Comparison of ENCODE assay signal across 14 mouse cellular contexts in the genomic region with DNA sequence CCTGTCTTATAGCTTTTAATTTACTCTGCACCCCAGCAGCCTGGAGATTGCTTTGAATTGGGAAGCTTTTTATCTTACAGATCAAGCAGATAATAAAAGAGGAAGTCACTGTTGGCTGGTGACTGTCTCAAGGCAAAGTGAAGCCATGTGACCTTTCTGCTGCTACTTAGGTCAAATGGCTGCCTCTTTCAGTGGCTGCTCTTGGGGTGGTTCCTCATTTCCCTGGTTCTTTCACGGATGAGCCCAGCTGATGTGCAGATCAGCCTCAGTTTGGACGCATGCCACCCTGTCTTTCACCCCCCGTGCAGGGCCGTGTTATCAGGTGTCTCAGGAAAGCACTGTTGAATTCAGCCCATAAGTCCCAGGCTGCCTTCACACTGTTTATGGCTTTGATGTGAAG. TPM values are rescaled to one million over a fixed set of nuclear protein-coding genes. Genes with fewer than 3 reads are reported as not detected.
DNase-seq lines count a peak whose midpoint lies in the region; ATAC-seq and TF ChIP-seq lines count a peak whose summit lies in the region.
"Had no signal": no experiment of that assay in that cellular context is flagged by ENCODE, and none has a peak within 500 bp of the region (broad histone marks: within the 10 kb centered on the region; RNA-seq: fewer than 3 reads in every experiment).

No protein-coding gene starts in this region.

- peak; percentile 83 to 98 for TF ChIP-seq EP300 in MEL (IDR thresholded peaks at IDR 0.05; ENCODE audit: low read depth in 1 of 2, low read length in 2 of 2)

- no peak for TF ChIP-seq RAD21 in MEL (IDR thresholded peaks at IDR 0.05; ENCODE audit: low read depth, low read length)

- TF ChIP-seq POLR2A in MEL (IDR thresholded peaks at IDR 0.05; ENCODE audit: control insufficient read depth in 1 of 2, insufficient read depth in 1 of 2, low read depth in 1 of 2, low read length in 2 of 2, poor library complexity in 1 of 2): no peak

- no peaks in the 10 kb centered on the region for H3K9me3 ChIP-seq in MEL (replicated peaks; ENCODE audit: insufficient read depth, low read length)
- no peaks in the 10 kb centered on the region for H3K9me3 ChIP-seq in liver, embryonic 15.5 days (replicated peaks)
- H3K9me3 ChIP-seq in hindbrain, embryonic 10.5 days: no peaks in the 10 kb centered on the region
- H3K9me3 ChIP-seq in hindbrain, embryonic 11.5 days (ENCODE audit: control insufficient read depth, low read length): no peaks in the 10 kb centered on the region
- H3K9me3 ChIP-seq: forebrain, embryonic 10.5 days; lung, embryonic 15.5 days; neural tube, embryonic 15.5 days had no signal

- 11% methylated on average over 4 of the region's 4 CpGs for WGBS in liver, embryonic 15.5 days (ENCODE audit: insufficient replicate concordance)
- 78% methylated on average over 4 of the region's 4 CpGs for WGBS in hindbrain, embryonic 10.5 days
- WGBS in hindbrain, embryonic 11.5 days: 93% methylated on average over 4 of the region's 4 CpGs

- H3K4me3 ChIP-seq in MEL (ENCODE audit: control insufficient read depth in 1 of 2, insufficient read depth in 1 of 2, low read depth in 2 of 2, low read length in 2 of 2): no peak overlapping the region
- no peak overlapping the region for H3K4me3 ChIP-seq in liver, embryonic 15.5 days (replicated peaks)
- no peak overlapping the region for H3K4me3 ChIP-seq in hindbrain, embryonic 10.5 days
- no peak overlapping the region for H3K4me3 ChIP-seq in hindbrain, embryonic 11.5 days (ENCODE audit: low read depth, low read length)
- H3K4me3 ChIP-seq: forebrain, embryonic 10.5 days; heart, adult 2 months; left cerebral cortex, adult 2 months; lung, embryonic 15.5 days; neural tube, embryonic 15.5 days had no signal

- DNase-seq in adrenal gland, postnatal 10 days: peak; percentile 18
- DNase-seq in adrenal gland, postnatal 4 days (ENCODE audit: low spot score in 2 of 2): no peak
- DNase-seq in MEL (ENCODE audit: low read depth, low spot score): peak; percentile 97
- DNase-seq in spleen, postnatal 36 days (ENCODE audit: low spot score in 2 of 2): peak; percentile 72 to 73
- DNase-seq in hindbrain, embryonic 10.5 days (ENCODE audit: low spot score): no peak
- DNase-seq in hindbrain, embryonic 11.5 days (ENCODE audit: low spot score): no peak
- no peak for DNase-seq in left cerebral cortex, postnatal 25 days (ENCODE audit: low spot score in 2 of 2)
- DNase-seq: kidney, adult 18-20 months had no signal

- intact Hi-C loops in left cerebral cortex, postnatal 25 days (cut with DNase I): no loop called here

- H3K9ac ChIP-seq in MEL (ENCODE audit: control insufficient read depth, low read depth, low read length, poor library complexity, severe bottlenecking): no peak overlapping the region
- H3K9ac ChIP-seq in liver, embryonic 15.5 days: no peak overlapping the region
- no peak overlapping the region for H3K9ac ChIP-seq in hindbrain, embryonic 11.5 days (ENCODE audit: low read depth, low read length)
- H3K9ac ChIP-seq: lung, embryonic 15.5 days; neural tube, embryonic 15.5 days had no signal

- H3K4me2 ChIP-seq in liver, embryonic 15.5 days: no peak overlapping the region
- no peak overlapping the region for H3K4me2 ChIP-seq in hindbrain, embryonic 11.5 days (replicated peaks; ENCODE audit: low read depth, low read length)
- H3K4me2 ChIP-seq: lung, embryonic 15.5 days; neural tube, embryonic 15.5 days had no signal

- peaks cover 9 to 17% of the 10 kb centered on the region in 2 experiments for H3K4me1 ChIP-seq in MEL (ENCODE audit: control insufficient read depth in 1 of 2, insufficient read depth in 2 of 2, low read length in 2 of 2)
- H3K4me1 ChIP-seq in liver, embryonic 15.5 days (replicated peaks): no peaks in the 10 kb centered on the region; the same call in 1 of the 2 replicates
- H3K4me1 ChIP-seq in hindbrain, embryonic 10.5 days (replicated peaks): peaks cover 7% of the 10 kb centered on the region; the same call in 1 of the 2 replicates
- no peaks in the 10 kb centered on the region for H3K4me1 ChIP-seq in hindbrain, embryonic 11.5 days (replicated peaks; ENCODE audit: control insufficient read depth, insufficient read depth, low read length)
- H3K4me1 ChIP-seq: lung, embryonic 15.5 days; neural tube, embryonic 15.5 days had no signal

- no peaks in the 10 kb centered on the region for H3K79me2 ChIP-seq in MEL (ENCODE audit: control insufficient read depth, insufficient read depth, low read length, poor library complexity)

- peak; percentile 18; the same call in 1 of the 2 replicates for ATAC-seq in liver, embryonic 15.5 days (ENCODE audit: insufficient read depth)
- no peak for ATAC-seq in hindbrain, embryonic 11.5 days (ENCODE audit: low FRiP score)

- peaks cover 0 to 16% of the 10 kb centered on the region in 2 experiments; a peak in 2 of 4 replicates for H3K36me3 ChIP-seq in MEL (ENCODE audit: control insufficient read depth in 1 of 2, insufficient read depth in 2 of 2, low read length in 2 of 2)
- H3K36me3 ChIP-seq in liver, embryonic 15.5 days (replicated peaks): 0 out of 2 replicates have a peak, but pooled peaks cover 5% of the 10 kb centered on the region
- peaks cover 55% of the 10 kb centered on the region for H3K36me3 ChIP-seq in hindbrain, embryonic 10.5 days
- H3K36me3 ChIP-seq in hindbrain, embryonic 11.5 days (ENCODE audit: control insufficient read depth, insufficient read depth, low read length): no peaks in the 10 kb centered on the region
- H3K36me3 ChIP-seq: lung, embryonic 15.5 days had no signal

- H3K27me3 ChIP-seq in MEL (ENCODE audit: control insufficient read depth in 1 of 2, insufficient read depth in 2 of 2, low read length in 2 of 2): no peaks in the 10 kb centered on the region
- H3K27me3 ChIP-seq in liver, embryonic 15.5 days: no peaks in the 10 kb centered on the region
- H3K27me3 ChIP-seq in hindbrain, embryonic 10.5 days (ENCODE audit: insufficient read depth, poor library complexity, severe bottlenecking): peaks cover 13% of the 10 kb centered on the region; the same call in 1 of the 2 replicates
- H3K27me3 ChIP-seq in hindbrain, embryonic 11.5 days (ENCODE audit: control insufficient read depth, insufficient read depth, low read length): no peaks in the 10 kb centered on the region
- H3K27me3 ChIP-seq: lung, embryonic 15.5 days; neural tube, embryonic 15.5 days had no signal

- TF ChIP-seq CTCF in MEL (IDR thresholded peaks at IDR 0.05 in 2 of 3, conservative IDR thresholded peaks at IDR 0.05 in 1 of 3; ENCODE audit: control insufficient read depth in 1 of 3, insufficient read depth in 1 of 3, low read depth in 2 of 3, low read length in 3 of 3, poor library complexity in 1 of 3, severe bottlenecking in 1 of 3): no peak

- peak overlapping the region; percentile 57 for H3K27ac ChIP-seq in MEL (ENCODE audit: control insufficient read depth, low read depth, low read length)
- no peak overlapping the region for H3K27ac ChIP-seq in liver, embryonic 15.5 days (replicated peaks)
- no peak overlapping the region for H3K27ac ChIP-seq in hindbrain, embryonic 10.5 days
- no peak overlapping the region for H3K27ac ChIP-seq in hindbrain, embryonic 11.5 days (ENCODE audit: low read depth, low read length)
- H3K27ac ChIP-seq: forebrain, embryonic 10.5 days; heart, adult 2 months; left cerebral cortex, adult 2 months; lung, embryonic 15.5 days; neural tube, embryonic 15.5 days had no signal

TF ChIP-seq in MEL, 35 proteins besides CTCF, POLR2A, EP300 and RAD21 (continues in another document):
- no peak for TF ChIP-seq UBTF (IDR thresholded peaks at IDR 0.05; ENCODE audit: borderline replicate concordance, insufficient read depth, low read depth, low read length)
- no peak for TF ChIP-seq GABPA (IDR thresholded peaks at IDR 0.05; ENCODE audit: low read depth, low read length)
- TF ChIP-seq HCFC1 (IDR thresholded peaks at IDR 0.05; ENCODE audit: low read depth, low read length): peak; percentile 64
- TF ChIP-seq ETS1 (IDR thresholded peaks at IDR 0.05; ENCODE audit: low read depth, low read length): peak; percentile 99
- 0 out of 2 replicates have a peak, but pooled peaks have one; percentile 30 for TF ChIP-seq POLR2AphosphoS2 (IDR thresholded peaks at IDR 0.05; ENCODE audit: low read length)
- TF ChIP-seq ELF1 (IDR thresholded peaks at IDR 0.05; ENCODE audit: low read depth, low read length): no peak
- TF ChIP-seq MYB (IDR thresholded peaks at IDR 0.05; ENCODE audit: low read depth, low read length): no peak
- no peak for TF ChIP-seq NRF1 (IDR thresholded peaks at IDR 0.05; ENCODE audit: insufficient read depth, low read depth, low read length, poor library complexity, severe bottlenecking)
- no peak for TF ChIP-seq TBP (IDR thresholded peaks at IDR 0.05; ENCODE audit: low read depth, low read length)
- peak; percentile 94 for TF ChIP-seq USF1 (IDR thresholded peaks at IDR 0.05; ENCODE audit: low read depth, low read length)
- TF ChIP-seq MYC (IDR thresholded peaks at IDR 0.05; ENCODE audit: low read depth, low read length): peak; percentile 91
- TF ChIP-seq GATA1 (IDR thresholded peaks at IDR 0.05; ENCODE audit: low read depth, low read length): peak; percentile 99
- peak; percentile 24; the same call in 1 of the 2 replicates for TF ChIP-seq SMC3 (IDR thresholded peaks at IDR 0.05; ENCODE audit: low read depth, low read length)
- peak; percentile 60; the same call in 1 of the 2 replicates for TF ChIP-seq MAFK (IDR thresholded peaks at IDR 0.05; ENCODE audit: borderline replicate concordance, low read depth, low read length)
- TF ChIP-seq CHD2 (IDR thresholded peaks at IDR 0.05; ENCODE audit: low read length): no peak; the same call in 1 of the 2 replicates
- peak; percentile 92 for TF ChIP-seq RCOR1 (IDR thresholded peaks at IDR 0.05; ENCODE audit: low read depth, low read length)
- no peak for TF ChIP-seq ZKSCAN1 (IDR thresholded peaks at IDR 0.05; ENCODE audit: low read depth, low read length)
- no peak for TF ChIP-seq NELFE (IDR thresholded peaks at IDR 0.05; ENCODE audit: low read depth, low read length)
- peak; percentile 90 for TF ChIP-seq MAX (IDR thresholded peaks at IDR 0.05; ENCODE audit: low read length)
- no peak for TF ChIP-seq E2F4 (IDR thresholded peaks at IDR 0.05; ENCODE audit: borderline replicate concordance, low read depth, low read length)

RNA-seq across cellular contexts. Expression of a gene that starts 25.4 kb away (rescaled TPM):
- total RNA-seq in adrenal gland, postnatal 10 days (2021): 10 to 100 TPM; 15.3 to 25.4 TPM
- 10 to 100 TPM; 26.3 to 30.9 TPM for total RNA-seq in adrenal gland, postnatal 4 days (2021)
- 4.9 and 5.9 TPM in 2 replicates for total RNA-seq in MEL (2012; rRNA removed)
- 1 to 10 TPM in 1 of 2 experiments, not detected in 1; 8.2 TPM for polyA plus RNA-seq in MEL (2012; ENCODE audit: insufficient read depth in 1 of 2, insufficient read length in 2 of 2, low read depth in 1 of 2, low replicate concordance in 2 of 2, missing spikeins in 1 of 2)
- 5.2 and 6.2 TPM in 2 replicates for polyA plus RNA-seq in liver, embryonic 15.5 days (2015; fragmentation: Nextera tagmentation; extraction: Ambion mirVana)
- 35.7 and 43.6 TPM in 2 replicates for polyA plus RNA-seq in hindbrain, embryonic 10.5 days (2016; fragmentation: Nextera tagmentation; extraction: Ambion mirVana)
- 59.7 and 61.1 TPM in 2 replicates for polyA plus RNA-seq in hindbrain, embryonic 11.5 days (2014; fragmentation: Nextera tagmentation; extraction: Ambion mirVana)
- total RNA-seq in left cerebral cortex, postnatal 25 days (2021): 10 to 100 TPM; 29.8 to 33.1 TPM

Comparison
In these comparisons a context has a peak if more than half of its experiments do, and no peak if none do; other contexts are left out.
1. DNase-seq: peak in adrenal gland, postnatal 10 days (single experiment), MEL (single experiment) and spleen, postnatal 36 days (2 of 2); none in adrenal gland, postnatal 4 days (0 of 2), hindbrain, embryonic 10.5 days (single experiment), hindbrain, embryonic 11.5 days (single experiment) and left cerebral cortex, postnatal 25 days (0 of 2).